Mouse (Mus musculus) frontal cortex, adult 2 months (tissue): ENCODE data around the gene Olfr715b. TPM values are rescaled to one million over a fixed set of nuclear protein-coding genes. Genes with fewer than 3 reads are reported as not detected.
"Not testable (repeated sequence)": the region's sequence is repeated elsewhere in the genome, so short reads cannot be mapped to it uniquely, and the experiment has no call there.

Experiments used
- DNase-seq, 2 experiments: peaks; one replicate each; pipeline ENCODE4 v3.0.0; 2022; ENCODE audit warnings: low spot score in 1 of 2; ENCODE audit errors: extremely low spot score in 1 of 2
- polyA plus RNA-seq: library from polyadenylated mRNA; depleted of rRNA; stranded (reverse); fragments of >200 nt; gene quantifications from 2 replicates; pipeline ENCODE4 v1.2.3, GENCODE M21; 2012; rRNA removed

The Olfr715b gene
- polyA plus RNA-seq, result not detected in 2 replicates

GRCm38 (mm10) chr7:107110269-107110668 is at the start of gene Olfr715b:
TSS of gene Olfr715b (minus strand) at chr7:107110369.
- DNase-seq, result not testable (repeated sequence)

DNA sequence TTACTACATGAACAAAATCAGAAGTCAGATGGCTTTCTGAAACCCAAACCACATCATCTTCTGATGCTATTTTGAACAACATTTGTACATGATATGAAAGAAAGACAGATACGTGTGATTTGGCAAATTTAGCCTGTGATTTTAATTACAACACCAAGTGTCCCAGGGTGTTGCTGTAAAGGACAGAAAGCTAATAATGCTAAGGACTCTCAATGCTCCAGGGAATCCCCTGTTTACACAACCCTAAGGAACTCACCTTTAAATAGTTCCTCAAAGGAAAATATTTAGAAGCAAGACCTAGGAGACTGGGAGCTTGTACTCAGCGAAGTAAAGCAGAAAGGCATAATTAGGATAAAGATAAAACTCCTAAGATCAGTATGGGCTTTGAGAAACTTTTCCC is 27.9 kb upstream of the Olfr715b start, which contains the start of gene Olfr716:
Gene Olfr716, plus strand, starts transcription at position 301 of the 400 bp plus-strand sequence.
- DNase-seq, result not testable (repeated sequence)

DNA sequence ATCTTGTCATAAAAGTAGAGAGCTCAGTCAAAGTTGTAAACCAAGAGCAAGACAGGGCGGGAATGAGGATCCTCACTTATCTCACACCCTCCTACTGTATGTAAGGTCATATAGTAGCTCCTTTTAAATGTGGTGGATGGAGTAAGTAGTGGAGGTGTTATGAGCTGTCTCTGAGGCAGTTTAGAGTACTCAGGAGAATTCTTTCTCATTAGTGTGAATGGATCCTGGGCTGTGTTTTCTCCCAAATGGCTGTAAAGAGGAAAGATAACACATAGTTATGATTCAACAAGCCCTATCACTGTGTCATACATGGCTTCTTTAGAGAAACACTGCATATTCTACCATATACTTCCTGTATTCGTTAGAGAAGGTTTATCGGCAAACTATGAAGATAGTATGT is 20.8 kb upstream of the Olfr715b start, which contains the start of gene Olfr715:
Gene Olfr715, minus strand, starts transcription at position 101 of the 400 bp plus-strand sequence.
- not testable (repeated sequence) for DNase-seq

DNA sequence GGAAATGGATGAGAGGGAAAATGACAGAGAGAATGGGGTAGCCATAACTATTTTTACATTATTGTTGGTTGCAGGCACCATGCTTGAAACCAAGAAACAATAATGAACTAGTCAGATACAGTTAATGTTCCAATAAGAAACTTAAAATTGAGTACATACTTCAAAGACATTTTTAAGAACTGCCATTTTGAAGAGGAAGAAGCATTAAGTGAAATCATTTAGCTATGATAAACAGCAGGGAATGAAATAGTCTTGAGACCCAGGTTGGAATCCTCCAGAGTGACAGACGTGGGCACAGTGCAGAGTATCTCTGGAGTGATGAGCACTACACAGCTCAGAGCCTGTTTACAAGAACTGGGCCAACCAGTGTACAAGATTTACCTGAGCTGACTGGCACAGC is 17.2 kb downstream of the Olfr715b start, which contains the start of gene Olfr17:
Gene Olfr17, plus strand, starts transcription at position 301 of the 400 bp plus-strand sequence.
- DNase-seq, result no peak

- no peak for DNase-seq
These were observed 39.5 kb downstream of the Olfr715b start, which contains the start of gene Olfr714 for GRCm38 (mm10) chr7:107070681-107071080. TSS of gene Olfr714 (plus strand) at chr7:107070981.

Other genes starting within 250 kb of the Olfr715b start
- gene Olfr704, start 247.2 kb downstream of the Olfr715b start, polyA plus RNA-seq, result not detected in 2 replicates
- not detected in 2 replicates for gene Olfr705, start 233.5 kb downstream of the Olfr715b start, polyA plus RNA-seq
- not detected in 2 replicates for gene Olfr706, start 222.2 kb downstream of the Olfr715b start, polyA plus RNA-seq
- not detected in 2 replicates for gene Olfr707, start 209.1 kb downstream of the Olfr715b start, polyA plus RNA-seq
- not detected in 2 replicates for gene Olfr1532-ps1, start 202.4 kb downstream of the Olfr715b start, polyA plus RNA-seq
- not detected in 2 replicates for gene Olfr709-ps1, start 178.2 kb downstream of the Olfr715b start, polyA plus RNA-seq
- gene Olfr710, start 162.1 kb downstream of the Olfr715b start, polyA plus RNA-seq, result not detected in 2 replicates
- not detected in 2 replicates for gene Olfr6, start 146.4 kb downstream of the Olfr715b start, polyA plus RNA-seq
- gene Olfr711, start 134.9 kb downstream of the Olfr715b start, polyA plus RNA-seq, result not detected in 2 replicates
- gene Olfr2, start 104.3 kb downstream of the Olfr715b start, polyA plus RNA-seq, result not detected in 2 replicates
- not detected in 2 replicates for gene Olfr713, start 79.2 kb downstream of the Olfr715b start, polyA plus RNA-seq
- gene Olfr714, start 39.4 kb downstream of the Olfr715b start, polyA plus RNA-seq, result 0.04 TPM in 1 of 2 replicates, not detected in the other
- gene Olfr17, start 17.1 kb downstream of the Olfr715b start, polyA plus RNA-seq, result not detected in 2 replicates
- not detected in 2 replicates for gene Olfr715, start 20.7 kb upstream of the Olfr715b start, polyA plus RNA-seq
- gene Olfr716, start 28.0 kb upstream of the Olfr715b start, polyA plus RNA-seq, result not detected in 2 replicates
- gene Nlrp14, start 56.6 kb upstream of the Olfr715b start, polyA plus RNA-seq, result not detected in 2 replicates
- not detected in 2 replicates for gene Rbmxl2, start 99.1 kb upstream of the Olfr715b start, polyA plus RNA-seq